Mouse (Mus musculus): ENCODE results near the gene Tgfbr3.

DNA sequence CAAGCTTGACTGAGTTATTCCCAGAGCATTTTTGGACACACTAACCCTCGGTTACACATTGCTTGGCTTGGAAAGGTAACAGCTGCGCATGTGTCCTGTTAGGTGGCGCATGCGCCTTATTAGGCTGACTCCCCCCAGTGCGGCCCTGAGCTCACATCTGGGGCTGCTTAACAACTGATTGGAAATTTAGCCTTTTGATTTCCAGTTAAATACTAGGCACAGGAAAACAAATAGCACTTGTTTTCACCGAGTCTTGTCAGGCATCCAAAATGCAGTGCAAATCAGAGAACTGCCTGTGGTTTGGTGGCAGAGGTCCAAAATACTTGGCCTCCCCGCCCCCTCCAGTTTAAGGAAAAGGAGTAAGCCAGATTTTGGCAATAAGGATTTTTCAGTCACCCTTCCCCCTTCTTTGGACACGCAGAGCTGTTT, 121.5 kb downstream of the Tgfbr3 start:
- no peak for TF ChIP-seq POLR2A (IDR thresholded peaks at IDR 0.05; ENCODE audit: low read depth, low read length)
- no peak for TF ChIP-seq CTCF (IDR thresholded peaks at IDR 0.05; ENCODE audit: extremely low read depth, insufficient read length, insufficient replicate concordance, low read depth, low read length)

Measured in small intestine, adult 2 months (tissue).